Mouse (Mus musculus): ENCODE measurements around the gene Cyp4f18. TPM values are rescaled to one million over a fixed set of nuclear protein-coding genes. Genes with fewer than 3 reads are reported as not detected.

The Cyp4f18 gene
- total RNA-seq, 2 experiments from 2014 or later, result 7.0 to 10.9 TPM

GRCm38 (mm10) chr8:71940293-71941208 is 68.9 kb downstream of the Cyp4f18 start:
- peak; percentile 100 for ATAC-seq (replicated peaks; ENCODE audit: low FRiP score, poor library complexity, severe bottlenecking)

Other genes starting within 250 kb of the Cyp4f18 start
- gene Zfp709, start 127.6 kb downstream of the Cyp4f18 start, total RNA-seq (2015; ENCODE audit: low replicate concordance), result 2.5 TPM in 1 of 2 replicates, not detected in the other
- gene Zfp709, start 127.6 kb downstream of the Cyp4f18 start, total RNA-seq (2017; ENCODE audit: low replicate concordance), result 2.6 and 4.2 TPM in 2 replicates
- 1.7 and 11.9 TPM in 2 replicates for gene Zfp882, start 101.0 kb downstream of the Cyp4f18 start, total RNA-seq (2015; ENCODE audit: low replicate concordance)
- 4.7 and 5.0 TPM in 2 replicates for gene Zfp882, start 101.0 kb downstream of the Cyp4f18 start, total RNA-seq (2017; ENCODE audit: low replicate concordance)
- gene Zfp617, start 101.0 kb downstream of the Cyp4f18 start, total RNA-seq (2015; ENCODE audit: low replicate concordance), result 15.9 and 26.4 TPM in 2 replicates
- 4.6 and 21.3 TPM in 2 replicates for gene Zfp617, start 101.0 kb downstream of the Cyp4f18 start, total RNA-seq (2017; ENCODE audit: low replicate concordance)
- gene Zfp961, start 58.6 kb downstream of the Cyp4f18 start, total RNA-seq (2015; ENCODE audit: low replicate concordance), result 20.1 and 23.8 TPM in 2 replicates
- gene Zfp961, start 58.6 kb downstream of the Cyp4f18 start, total RNA-seq (2017; ENCODE audit: low replicate concordance), result 3.8 and 7.7 TPM in 2 replicates
- not detected in 2 replicates for gene Olfr372, start 31.6 kb upstream of the Cyp4f18 start, total RNA-seq (2015; ENCODE audit: low replicate concordance)
- gene Olfr372, start 31.6 kb upstream of the Cyp4f18 start, total RNA-seq (2017; ENCODE audit: low replicate concordance), result not detected in 2 replicates
- not detected in 2 replicates for gene Olfr373, start 73.6 kb upstream of the Cyp4f18 start, total RNA-seq (2015; ENCODE audit: low replicate concordance)
- not detected in 2 replicates for gene Olfr373, start 73.6 kb upstream of the Cyp4f18 start, total RNA-seq (2017; ENCODE audit: low replicate concordance)
- not detected in 2 replicates for gene Olfr374, start 97.4 kb upstream of the Cyp4f18 start, total RNA-seq (2015; ENCODE audit: low replicate concordance)
- not detected in 2 replicates for gene Olfr374, start 97.4 kb upstream of the Cyp4f18 start, total RNA-seq (2017; ENCODE audit: low replicate concordance)
- gene Tpm4, start 125.3 kb upstream of the Cyp4f18 start, total RNA-seq (2015; ENCODE audit: low replicate concordance), result 19.3 and 26.3 TPM in 2 replicates
- gene Tpm4, start 125.3 kb upstream of the Cyp4f18 start, total RNA-seq (2017; ENCODE audit: low replicate concordance), result 20.3 and 23.4 TPM in 2 replicates
- gene Rab8a, start 151.6 kb upstream of the Cyp4f18 start, total RNA-seq (2015; ENCODE audit: low replicate concordance), result 47.8 and 47.9 TPM in 2 replicates
- 130 and 194 TPM in 2 replicates for gene Rab8a, start 151.6 kb upstream of the Cyp4f18 start, total RNA-seq (2017; ENCODE audit: low replicate concordance)
- gene Hsh2d, start 180.0 kb upstream of the Cyp4f18 start, total RNA-seq (2015; ENCODE audit: low replicate concordance), result 1.4 and 4.6 TPM in 2 replicates
- gene Hsh2d, start 180.0 kb upstream of the Cyp4f18 start, total RNA-seq (2017; ENCODE audit: low replicate concordance), result 0.64 TPM in 1 of 2 replicates, not detected in the other
- gene Cib3, start 203.2 kb upstream of the Cyp4f18 start, total RNA-seq (2015; ENCODE audit: low replicate concordance), result not detected in 2 replicates
- 0.77 TPM in 1 of 2 replicates, not detected in the other for gene Cib3, start 203.2 kb upstream of the Cyp4f18 start, total RNA-seq (2017; ENCODE audit: low replicate concordance)
- not detected in 2 replicates for gene Gm11034, start 204.0 kb upstream of the Cyp4f18 start, total RNA-seq (2015; ENCODE audit: low replicate concordance)
- gene Gm11034, start 204.0 kb upstream of the Cyp4f18 start, total RNA-seq (2017; ENCODE audit: low replicate concordance), result not detected in 2 replicates
- 20.1 and 42.5 TPM in 2 replicates for gene Fam32a, start 210.1 kb upstream of the Cyp4f18 start, total RNA-seq (2015; ENCODE audit: low replicate concordance)
- gene Fam32a, start 210.1 kb upstream of the Cyp4f18 start, total RNA-seq (2017; ENCODE audit: low replicate concordance), result 25.3 and 30.5 TPM in 2 replicates
- gene Ap1m1, start 230.4 kb upstream of the Cyp4f18 start, total RNA-seq (2015; ENCODE audit: low replicate concordance), result 52.8 and 56.6 TPM in 2 replicates
- gene Ap1m1, start 230.4 kb upstream of the Cyp4f18 start, total RNA-seq (2017; ENCODE audit: low replicate concordance), result 27.6 and 47.7 TPM in 2 replicates

Measured in erythroid progenitor cell, adult 5-6 weeks (primary cell).